Mouse (Mus musculus) testis, postnatal 14 days (tissue): ENCODE measurements at regions not wholly inside any gene's neighbourhood (a gene's known extent, or its start where the extent isn't known, plus 50 kb on each side); places are given as distances from the start of the nearest gene placed in this dataset.

Experiments used
- DNase-seq: peaks from one replicate; pipeline ENCODE4 v3.0.0; 2021; ENCODE audit warnings: low spot score

DNA sequence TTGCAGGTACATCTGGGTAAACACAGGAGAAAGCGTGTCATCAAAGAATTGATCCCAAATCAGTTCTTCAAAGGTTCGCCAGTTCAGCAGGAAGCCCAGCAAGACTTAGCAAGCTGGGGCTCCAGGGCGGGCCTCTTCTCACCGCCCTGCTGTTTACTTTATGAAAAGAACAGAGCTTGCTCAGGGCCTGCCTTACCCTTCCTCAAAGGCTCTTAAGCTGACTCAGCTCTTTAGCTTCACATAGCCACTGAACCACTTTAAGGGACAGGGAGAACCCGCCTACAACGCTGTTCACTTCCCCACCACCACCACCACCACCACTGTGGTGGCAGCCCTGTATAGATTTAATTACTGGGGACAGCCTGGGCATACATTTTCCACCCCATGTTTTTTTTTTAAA, 148.5 kb downstream of the Clic5 start:
- DNase-seq, result no peak

DNA sequence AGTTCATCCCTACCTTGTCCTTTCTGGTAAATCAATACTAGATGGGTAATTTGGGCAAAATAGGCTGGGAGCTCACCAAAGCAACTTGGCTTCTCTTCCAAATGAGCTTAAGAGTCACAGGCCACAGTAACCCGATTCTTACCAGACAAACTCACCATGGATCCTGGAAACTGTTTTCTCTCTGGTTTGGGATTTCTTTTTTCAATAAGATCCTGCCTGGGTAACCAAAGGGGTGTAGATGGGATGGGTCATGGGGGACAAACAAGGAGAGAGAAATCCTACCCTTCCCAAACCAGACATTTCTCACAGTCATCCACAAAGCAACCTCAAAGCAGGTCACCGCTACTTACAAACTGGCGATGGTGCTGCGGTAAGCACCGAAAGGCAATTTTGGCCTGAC, 148.9 kb downstream of the Clic5 start:
- no peak for DNase-seq

DNA sequence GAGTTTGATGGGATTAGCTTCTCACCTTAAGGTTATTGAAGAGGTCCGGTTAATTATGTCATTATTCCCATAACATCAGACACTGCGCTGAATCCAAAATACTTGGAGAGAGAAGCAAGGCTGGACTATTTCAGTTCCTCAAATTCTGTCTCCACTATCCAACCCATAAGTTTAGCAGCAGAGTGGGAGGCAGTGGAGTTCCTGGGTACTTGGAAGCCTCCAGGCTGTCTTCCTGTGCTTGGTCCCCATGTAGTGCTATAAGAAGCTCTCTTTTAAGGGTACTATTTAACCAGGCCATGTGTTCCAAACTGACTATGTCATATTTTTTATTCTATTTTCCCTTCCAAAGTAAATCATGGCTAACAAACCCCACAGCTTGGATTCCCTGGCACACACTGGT, 156.2 kb downstream of the Clic5 start:
- DNase-seq, result no peak

DNA sequence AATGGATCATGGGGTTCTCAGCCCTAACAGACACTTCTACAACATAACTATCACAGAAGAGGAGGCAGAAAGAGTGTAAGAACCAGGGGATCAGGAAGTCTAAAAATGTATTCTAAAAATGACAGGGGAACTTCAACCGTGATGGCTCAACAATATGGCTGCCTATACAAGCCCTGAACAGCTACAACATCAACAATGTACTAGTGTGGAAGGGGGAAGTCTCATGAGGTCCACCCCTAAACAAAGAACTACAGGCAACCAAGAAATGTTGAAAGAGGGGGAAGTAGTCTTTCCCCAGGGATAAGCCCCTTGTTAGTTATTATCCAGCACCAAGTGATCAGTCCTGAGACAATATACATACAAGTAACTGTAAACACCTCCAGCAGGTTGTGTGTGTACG, 157.0 kb downstream of the Clic5 start:
- DNase-seq, result no peak

DNA sequence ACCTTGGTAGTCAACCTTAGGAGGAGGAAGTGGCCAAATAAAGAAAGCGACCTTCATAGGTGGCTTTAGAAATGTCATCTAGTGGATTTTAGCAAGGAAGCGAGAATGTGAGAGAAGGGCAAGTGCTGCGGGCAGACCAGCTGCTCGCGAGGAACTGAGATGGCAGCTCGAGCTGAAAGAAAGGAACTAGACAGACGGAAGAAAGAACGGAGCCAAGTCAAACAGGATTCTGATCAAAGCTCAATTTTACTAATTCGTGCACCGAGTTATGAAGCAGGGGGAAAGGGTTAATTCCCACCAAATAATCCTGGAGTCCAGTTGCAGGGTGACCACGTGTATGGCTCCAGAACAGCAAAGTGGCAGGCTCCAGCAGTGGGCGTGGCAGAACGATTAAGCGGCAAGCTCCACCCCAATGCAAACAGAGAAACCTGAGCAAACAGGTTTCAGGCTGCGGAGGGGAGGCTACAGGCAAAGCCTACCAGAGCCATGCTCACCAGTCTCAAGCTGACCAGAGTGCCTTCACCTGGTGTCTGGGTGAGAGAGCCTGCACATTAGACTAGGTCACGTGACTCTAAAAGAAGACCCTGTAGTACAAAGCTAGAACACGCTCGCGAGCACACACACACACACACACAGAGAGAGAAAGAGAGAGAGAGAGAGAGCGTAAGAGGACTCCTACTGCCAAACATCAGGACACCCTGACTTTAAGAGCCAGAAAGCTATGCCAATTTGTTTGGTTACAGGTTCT, 162.0 kb downstream of the Clic5 start:
- no peak for DNase-seq

DNA sequence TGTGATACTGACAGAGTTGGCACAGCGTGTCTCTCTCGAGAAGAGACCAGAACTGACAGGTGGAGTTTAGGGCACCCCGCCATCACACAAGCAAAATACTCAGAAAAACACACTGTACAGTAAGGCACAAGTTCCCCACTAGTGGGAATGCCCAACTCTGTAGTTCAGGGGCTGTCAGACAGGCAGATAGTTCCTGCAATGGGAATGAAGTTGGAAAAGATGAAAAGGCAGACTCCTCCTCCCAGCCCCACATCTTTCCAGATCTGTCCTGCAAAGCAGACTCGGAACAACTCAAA, 162.5 kb downstream of the Clic5 start:
- DNase-seq, result no peak

DNA sequence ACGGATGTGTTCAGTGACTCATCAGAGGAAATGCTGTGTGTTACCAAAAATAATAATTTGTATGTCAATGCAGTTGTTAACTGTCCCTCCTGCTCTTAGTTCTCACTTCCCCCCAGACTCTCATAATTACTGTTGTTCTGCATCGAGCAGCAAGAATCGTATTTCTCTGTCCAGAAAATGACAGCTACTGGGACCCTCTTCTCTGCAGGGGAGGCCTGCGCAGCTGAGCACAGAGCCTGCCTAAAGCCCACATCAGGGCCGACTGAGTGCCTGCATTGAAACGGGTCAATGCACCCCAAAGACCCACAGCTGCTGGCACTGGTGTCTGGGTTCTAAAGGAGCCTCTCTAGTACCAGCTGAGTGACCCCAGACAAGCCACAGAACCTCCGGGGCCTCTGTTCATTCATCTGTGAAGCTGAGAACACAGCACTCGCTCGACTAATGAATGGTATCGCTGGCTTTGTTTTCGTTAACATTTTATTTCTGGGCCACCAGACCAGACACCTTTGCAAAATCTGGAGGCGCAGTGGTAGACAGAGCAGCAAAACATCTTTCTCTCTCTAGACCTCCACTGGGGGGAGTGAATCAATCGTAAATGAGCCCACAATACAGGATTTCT, 163.2 kb downstream of the Clic5 start:
- no peak for DNase-seq

DNA sequence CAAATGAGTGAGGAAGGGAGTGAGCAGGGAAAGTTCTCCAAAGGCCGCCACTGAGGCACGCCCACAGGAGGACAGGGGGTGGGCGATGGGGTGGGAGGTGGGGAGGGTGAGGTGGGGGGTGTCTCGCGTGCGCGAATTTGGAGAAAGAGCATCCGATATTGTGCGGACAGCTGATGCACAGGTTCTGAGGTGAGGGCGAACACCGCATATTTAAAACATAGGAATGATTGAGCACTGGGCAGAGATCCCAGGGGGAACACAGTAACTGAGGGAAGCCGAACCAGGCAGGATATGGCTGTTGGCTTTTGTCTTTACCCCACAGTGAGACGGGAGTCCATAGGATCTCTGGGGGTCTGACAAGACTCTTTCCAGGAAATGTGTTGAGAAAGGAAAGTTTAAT, 163.8 kb downstream of the Clic5 start:
- DNase-seq, result no peak

DNA sequence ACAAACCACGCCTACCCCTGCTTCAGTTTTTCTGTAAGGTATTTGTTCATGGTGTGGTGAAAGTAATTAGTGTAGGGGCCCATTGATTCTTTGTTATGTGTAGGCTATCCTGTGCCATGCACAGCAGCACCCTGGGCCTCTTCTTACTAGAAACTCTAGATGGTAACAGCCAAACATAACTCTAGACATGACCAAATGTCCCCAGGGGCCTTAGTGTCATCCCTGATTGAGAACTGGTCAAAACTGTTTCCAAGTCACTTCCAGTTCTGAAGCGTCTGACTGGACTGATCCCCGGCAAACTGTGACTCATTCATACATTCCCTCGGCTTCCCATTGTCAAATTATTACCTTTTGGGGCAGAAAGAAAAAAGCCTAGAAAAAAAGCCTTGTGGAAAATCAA, 174.7 kb downstream of the Clic5 start:
- DNase-seq, result no peak

DNA sequence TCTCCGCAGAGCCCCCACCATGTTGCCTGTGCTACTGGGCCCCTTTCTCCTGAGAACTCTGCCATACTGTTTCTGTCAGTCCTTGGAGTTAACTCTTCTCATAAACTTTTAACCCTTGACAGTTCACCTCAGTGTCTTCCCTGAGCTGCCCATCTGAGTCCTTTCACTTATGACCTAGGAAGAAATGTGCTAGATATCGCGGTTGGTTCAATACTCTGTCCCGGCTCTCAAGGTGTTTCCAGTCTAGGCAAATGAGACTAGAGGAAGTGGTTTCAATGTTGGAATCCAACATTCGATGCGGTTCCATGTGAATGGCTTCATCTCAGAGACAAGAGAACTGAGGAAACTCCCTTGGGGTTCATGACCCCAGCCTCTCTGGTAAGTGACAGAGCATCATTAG, 176.1 kb downstream of the Clic5 start:
- DNase-seq, result no peak

DNA sequence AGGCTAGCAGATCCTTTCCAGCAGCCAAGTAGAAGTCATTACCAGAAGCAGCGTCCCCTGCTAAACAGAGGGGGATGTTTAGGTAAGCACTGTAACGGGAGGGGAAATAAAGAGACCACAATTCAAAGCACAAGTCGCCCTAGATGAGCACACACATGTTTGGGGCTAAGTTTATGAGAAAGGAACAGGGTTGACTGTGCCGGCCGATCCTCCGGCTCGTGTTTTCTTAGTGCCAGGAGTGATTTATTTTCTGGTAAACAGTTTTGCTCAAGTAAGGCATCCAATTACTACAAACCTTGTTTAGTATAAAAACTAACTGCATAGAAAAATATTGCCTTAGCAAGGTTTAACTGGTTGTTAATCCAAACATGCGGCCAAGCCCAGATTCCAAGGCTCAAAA, 178.1 kb downstream of the Clic5 start:
- no peak for DNase-seq

DNA sequence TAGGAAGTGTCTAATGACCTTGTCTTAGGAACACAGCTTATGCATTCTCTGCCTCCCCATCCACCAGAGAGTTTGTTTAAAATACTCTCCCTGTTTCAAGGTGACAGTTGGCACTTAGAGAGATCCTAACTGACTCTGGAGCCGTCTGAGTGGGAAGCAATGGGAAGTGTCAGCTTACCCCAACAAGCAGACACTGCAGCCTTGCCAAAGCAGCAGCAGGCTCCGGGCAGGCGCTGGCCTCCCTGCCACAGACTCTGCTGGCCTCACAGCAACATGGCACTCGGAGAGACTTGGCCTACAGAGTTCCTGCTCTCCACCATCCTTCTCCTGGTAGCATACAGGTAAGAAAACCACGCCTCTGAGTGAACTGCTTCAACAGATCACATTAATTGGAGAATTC, 179.2 kb downstream of the Clic5 start:
- DNase-seq, result no peak

DNA sequence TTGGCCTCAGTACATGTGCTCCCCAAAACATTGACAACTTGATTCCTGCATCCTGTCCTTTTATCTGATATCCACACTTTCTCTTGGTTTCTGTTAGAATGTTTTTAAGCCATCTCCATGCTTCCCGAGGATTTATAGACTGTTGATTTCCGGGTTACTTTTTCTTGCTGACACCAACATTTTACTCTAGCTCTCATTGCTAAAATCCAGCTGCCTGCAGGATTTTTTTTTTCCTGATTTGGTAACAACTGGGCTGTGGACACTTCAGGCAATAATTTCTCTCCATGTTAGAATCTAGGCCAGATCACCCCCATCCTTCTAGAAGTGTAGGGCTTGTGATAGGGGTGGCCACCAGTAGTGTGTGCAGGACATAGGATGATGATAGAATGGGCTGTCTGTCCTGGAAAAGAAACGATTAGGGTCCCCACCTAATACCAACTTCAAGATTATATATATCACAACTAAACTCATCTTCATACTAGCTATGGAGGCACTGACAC, 182.6 kb downstream of the Clic5 start:
- DNase-seq, result no peak

DNA sequence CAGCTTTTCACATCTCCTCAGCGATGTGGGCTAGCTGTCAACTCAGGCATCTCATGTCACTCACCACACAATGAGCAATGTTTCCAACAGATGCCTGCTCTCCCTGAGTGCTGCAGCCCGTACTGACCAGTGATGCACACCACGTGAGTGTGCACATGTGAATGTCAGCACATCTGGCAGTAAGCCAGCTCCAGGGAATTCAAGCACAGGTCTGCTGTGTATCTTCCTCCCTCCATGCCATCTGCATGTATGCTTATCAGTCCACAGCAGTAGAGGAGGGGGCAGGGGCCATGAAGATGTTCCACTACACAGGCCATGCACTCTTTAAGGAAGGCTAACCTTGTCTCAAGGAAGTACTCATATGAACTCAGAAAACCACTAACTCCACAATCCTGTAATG, 183.2 kb downstream of the Clic5 start:
- DNase-seq, result no peak

DNA sequence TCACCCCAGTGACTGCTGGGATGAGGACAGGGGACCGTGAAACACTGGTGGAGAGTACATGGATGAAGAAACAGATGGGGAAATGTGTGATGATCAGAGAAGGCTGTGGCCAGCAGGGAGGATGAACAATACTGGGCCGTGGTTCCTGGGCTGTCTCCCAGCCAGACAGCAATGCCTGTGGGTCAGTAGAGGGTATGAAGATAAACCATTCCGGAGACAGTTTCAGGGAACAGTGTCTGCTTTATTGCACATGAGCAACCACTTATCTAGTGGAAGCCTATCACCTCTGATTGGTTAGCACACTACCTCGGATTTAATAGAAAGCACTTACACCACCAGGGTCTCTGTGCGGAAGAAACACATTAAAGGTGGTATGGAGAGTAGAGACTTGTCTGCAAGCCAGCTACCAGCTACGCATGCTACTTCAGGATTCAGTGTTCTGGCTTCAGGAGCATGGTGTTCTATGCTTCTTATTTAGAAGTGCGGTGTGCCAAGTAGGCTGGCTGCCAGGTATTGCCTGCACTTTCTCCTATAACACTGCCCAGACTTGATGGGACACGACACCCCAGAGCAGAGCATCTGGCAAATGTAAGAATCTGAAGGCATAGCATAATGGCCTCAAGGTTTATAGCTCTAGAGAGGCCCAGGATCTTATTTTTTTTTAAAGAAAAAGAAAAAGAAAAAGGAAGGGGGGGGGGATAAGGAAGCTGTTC, 185.5 kb downstream of the Clic5 start:
- DNase-seq, result peak; percentile 32

DNA sequence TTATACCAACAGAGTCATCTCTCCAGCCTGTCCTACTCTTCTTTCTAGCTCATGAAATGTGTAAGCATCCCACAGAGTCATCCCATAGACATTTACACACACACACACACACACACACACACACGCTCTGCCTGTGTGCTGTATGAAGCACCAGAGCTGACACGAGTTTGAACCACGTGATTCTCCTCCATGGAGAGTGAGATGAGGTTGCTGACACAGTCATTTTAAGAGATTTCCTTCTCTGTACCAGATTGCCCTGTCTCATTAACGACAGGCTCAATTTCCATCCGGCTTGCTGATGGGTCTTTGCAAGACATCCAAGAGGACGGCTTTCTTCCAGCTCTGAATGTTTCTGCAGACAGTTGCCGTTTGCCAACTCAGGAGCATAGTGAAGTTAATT, 190.0 kb downstream of the Clic5 start:
- no peak for DNase-seq

DNA sequence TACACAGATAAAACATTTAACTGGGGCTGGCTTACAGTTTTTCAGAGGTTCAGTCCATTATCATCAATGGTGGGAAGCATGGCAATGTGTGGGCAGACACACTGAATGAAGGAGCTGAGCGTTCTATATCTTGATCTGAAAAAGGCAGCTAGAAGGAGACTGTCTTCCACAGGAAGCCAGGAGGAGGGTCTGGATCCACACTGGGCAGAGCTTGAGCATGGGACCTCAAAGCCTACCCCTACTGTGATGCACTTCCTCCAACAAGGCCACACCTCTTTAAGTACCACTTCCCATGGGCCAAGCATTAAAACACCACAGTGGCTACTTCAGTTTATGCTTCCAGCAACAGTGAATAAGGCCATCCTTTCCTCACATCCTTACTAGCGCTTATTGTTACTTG, 200.5 kb downstream of the Clic5 start:
- no peak for DNase-seq

DNA sequence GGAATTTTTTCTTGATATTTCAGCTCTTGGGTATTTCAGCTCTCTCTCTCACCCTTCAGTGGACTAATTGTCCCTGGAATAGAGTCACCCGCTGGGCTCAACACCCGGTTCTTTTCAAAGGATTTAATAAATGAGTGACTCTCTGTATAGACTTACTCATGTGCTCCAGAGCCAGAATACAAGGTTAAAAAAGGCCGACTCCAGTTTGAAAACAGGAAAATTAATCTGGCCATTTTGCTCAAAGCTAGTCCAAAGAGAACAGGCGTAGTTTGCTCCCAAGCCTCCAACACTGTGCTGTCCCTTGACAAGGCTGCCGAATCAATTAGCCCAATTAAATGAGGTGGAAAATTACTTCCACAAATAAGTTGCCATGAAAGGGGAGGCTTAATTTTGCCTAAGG, 209.4 kb downstream of the Clic5 start:
- no peak for DNase-seq

DNA sequence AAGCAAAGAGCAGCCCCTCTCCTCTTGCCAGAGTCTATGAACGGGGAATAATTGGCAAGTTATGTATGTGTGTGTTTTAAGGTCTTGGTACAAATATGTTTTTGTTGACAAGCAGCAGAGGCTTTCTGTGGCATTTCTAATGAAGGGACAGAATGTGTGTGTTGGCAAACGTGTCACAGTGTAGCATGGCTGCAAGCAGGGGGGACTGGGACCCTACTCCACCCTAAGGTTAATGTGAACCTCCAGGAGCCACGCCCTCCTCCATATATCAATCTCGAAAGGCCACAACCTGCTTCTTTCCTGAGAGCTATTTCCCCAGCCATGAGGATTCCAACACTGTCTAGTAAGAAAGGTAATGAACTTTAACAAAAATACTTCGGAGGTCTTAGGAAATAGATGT, 209.8 kb downstream of the Clic5 start:
- DNase-seq, result no peak

DNA sequence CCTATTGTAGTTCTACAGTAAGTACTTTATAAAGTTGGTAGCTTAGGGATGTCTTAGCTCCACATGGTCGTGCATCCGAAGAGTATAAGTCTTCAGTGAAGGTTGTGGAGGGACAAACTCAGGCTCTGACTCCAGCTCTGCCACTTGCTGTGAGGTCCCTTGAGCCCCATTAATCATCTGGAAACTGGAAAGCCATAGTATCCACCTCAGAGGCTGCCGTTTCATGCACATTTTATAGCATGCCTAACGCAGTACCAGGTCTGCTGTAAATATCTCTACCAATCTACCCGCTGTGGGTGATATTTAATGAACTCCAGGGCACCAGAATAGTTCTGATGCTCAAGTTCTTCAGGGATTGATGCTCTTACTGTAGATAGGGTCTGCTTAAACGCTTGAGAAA, 216.5 kb downstream of the Clic5 start:
- no peak for DNase-seq

DNA sequence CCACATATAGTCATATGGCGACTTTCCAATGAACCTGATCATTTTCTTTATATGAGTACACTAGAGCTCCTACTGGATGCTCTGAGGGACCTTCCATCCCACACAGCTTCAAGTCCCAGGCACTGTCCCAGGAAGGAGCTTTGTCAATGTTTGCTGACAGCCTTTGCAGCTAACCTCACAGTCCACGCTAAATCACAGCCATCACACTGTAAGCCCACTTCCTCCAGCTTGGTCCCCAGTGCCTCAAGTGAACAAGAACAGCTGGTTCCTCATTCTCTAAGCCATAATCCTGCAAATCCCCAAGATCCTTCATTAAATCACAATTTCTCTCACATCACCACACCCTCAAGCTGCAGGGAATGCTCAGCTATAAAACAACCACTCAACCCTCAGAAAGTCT, 222.6 kb downstream of the Clic5 start:
- DNase-seq, result no peak

DNA sequence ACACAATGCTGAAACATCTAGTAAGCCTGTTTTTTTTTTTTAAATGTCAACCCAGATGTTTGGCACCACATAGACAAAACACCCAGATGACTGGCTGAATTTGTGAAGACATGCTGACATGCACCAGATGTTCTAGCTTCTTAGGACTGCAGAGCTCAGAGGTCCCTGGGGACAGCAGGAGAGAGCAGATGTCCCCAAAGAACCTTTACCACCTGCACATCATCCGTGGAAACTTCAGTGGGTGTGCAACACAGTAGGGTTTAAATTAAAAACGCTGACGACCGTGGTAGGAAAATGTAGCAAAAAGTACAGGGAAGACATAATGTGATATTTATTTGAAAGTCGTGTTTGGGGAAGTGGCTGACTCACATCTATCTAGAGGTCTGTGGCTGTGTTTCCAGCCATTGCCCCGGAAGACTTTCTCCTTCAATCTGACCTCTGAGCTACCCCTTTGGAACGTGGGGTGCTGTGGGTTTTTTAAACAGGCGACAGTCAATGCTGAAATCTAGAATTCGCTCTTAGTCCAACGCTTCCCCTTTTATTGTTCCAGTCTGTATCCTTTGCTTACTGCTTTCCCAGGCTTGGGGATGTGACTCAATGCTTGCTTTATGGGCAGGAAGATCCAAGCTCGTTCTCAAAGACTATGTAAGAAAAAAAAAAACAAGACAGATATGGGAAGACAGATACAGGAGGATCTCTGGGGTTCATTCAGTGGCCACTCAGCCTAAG, 230.5 kb downstream of the Clic5 start:
- DNase-seq, result no peak

DNA sequence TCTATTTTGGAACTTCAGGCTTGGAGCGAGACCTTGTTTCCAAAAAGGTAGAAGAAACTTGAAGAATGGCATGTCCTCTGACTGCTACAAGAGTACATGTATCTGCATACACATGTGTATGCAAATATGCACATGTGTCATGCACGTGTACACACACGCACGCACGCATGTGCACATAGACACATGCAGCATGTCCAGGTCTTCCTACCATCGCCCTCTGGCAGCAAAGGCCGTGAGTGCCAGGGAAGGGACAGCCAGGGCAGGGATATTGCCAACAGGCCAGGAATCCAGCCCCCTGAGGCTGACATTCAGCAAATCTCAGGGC, 231.0 kb downstream of the Clic5 start:
- DNase-seq, result no peak
